Mouse (Mus musculus): ENCODE data around the gene St7l. TPM values are rescaled to one million over a fixed set of nuclear protein-coding genes. Genes with fewer than 3 reads are reported as not detected.

Gene St7l
- polyA plus RNA-seq, 1 experiment, result 5.6 TPM

DNA sequence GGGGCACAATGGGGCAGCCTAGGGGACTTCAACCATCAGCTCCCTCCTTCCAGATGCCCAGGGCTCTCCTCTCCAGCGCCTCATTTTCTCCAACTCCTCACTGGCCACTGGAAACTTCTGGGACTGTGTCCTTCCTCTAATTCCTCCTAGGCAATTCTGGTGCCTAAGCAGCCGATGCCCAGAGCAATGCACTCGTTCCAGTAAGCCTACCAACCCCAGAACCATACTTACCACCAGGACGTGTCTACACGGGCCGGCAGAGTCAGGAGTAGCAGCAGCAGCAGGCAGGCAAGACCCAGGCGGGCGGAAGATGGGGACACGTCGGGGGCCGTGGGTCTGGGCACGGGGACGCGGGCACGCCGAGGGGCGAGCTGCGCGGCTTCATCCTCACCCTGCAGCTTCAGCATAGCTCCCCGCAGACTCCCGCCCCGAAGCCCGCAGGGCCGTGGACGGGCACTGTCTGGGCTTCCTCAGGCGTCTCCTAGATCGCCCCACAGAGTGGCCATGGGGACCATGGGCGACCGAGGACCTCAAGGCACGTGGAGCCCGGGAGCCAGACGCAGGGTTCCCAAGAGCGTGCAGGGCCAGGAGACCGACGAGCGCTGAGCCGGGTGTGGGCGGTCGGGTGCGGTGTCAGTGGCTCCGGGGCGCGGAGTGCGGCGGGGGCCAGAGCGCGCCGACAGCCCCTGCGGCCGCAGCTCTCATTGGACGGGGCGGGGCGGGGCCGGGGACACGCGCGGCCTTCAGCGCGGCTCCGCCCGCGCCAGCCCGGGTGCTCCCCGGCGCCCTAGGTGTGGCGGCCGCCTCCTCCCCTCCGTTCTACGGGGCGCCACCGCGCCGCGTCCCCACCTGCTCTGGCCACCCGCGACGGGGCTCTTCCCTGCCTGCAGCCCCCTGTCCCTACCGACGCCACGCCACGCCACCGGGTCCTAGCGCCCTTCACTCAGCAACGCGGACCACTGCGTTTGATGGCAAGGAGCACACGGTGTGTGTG is 97.6 kb downstream of the St7l start, which contains the start of gene Wnt2b:
Wnt2b (minus strand) TSS at position 856 of the 994 bp plus-strand sequence.
- no peak for DNase-seq (ENCODE audit: low read depth, low spot score)
- 3% methylated on average over 67 of the region's 87 CpGs for WGBS

DNA sequence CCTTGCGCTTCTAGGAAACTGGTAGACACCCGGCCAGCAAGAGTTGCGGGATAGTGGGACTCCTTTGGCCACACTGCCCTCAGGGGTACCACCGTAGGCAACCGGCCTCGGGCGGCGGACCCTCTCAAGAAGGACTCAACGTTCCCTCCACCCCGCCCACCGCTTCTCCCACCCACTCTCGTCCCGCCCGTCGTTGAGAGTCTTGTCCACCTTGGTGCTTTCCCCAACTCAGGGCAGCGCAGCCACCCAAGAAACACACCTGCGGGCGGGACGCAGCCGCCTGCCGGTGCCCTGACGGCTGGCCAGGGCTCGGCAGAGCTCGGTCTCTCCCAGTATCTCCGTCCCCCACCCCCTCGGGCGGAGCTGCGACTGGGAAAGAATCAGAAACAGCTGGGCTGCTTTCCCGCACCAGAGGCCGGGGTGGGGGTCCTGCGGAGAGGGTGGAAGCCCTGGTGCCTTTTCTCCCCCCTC is 98.4 kb downstream of the St7l start:
- WGBS, result under 1% methylated on average over 31 of the region's 31 CpGs
- no peak for DNase-seq (ENCODE audit: low read depth, low spot score)

- DNase-seq (ENCODE audit: low read depth, low spot score), result no peak
- WGBS, result 21% methylated on average over 5 of the region's 5 CpGs
Observed at GRCm38 (mm10) chr3:104962866-104963265, 99.1 kb downstream of the St7l start.

DNA sequence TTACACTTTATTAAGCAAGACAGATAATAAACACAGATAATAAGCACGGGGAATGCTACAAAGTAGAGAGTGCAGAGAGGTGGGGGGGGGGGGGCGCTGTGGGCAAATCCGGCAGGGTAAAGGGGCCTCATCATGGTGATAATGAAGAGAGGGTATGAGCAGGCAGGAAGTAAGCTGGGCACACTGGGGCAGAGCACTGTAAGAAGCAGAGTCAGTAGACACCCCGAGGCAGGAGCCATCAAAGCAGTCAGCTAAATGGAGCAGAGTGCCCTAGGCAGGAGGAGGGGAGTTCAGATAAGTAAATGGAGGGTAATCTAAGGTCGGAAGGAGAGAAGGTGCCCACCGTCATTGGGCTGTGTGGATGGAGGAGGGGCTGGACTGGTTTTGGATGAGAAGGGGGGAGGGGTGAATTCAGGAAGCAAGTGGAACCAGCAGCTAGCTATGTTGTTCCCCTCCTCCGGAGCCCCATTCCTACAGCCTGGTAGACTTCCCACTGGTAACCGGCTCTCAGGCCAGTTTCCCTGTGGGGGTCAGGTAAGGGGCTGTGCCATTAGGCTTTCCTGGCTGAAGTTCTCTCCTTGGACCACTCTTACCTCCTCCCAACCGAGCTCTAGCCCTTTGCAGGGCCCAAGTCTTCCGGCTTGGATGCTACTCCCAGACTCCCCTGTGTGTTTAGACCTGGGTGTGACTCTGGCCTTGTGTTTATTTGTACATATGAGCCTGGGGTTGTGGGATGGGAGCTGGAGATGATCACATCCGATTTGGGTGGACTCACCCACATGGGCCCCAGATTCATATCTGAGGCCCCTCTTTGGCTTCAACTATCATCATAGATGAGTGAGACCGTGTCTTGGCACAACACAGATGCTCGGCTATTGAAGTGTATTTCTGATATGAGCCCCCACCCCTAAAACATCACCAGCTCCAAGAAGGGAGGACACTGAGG is 99.8 kb downstream of the St7l start:
- no peak for DNase-seq (ENCODE audit: low read depth, low spot score)
- 42% methylated on average over 13 of the region's 13 CpGs for WGBS

GRCm38 (mm10) chr3:104965070-104965855 is 101.5 kb downstream of the St7l start:
- no peak for DNase-seq (ENCODE audit: low read depth, low spot score)
- WGBS, result 70% methylated on average over 8 of the region's 8 CpGs

DNA sequence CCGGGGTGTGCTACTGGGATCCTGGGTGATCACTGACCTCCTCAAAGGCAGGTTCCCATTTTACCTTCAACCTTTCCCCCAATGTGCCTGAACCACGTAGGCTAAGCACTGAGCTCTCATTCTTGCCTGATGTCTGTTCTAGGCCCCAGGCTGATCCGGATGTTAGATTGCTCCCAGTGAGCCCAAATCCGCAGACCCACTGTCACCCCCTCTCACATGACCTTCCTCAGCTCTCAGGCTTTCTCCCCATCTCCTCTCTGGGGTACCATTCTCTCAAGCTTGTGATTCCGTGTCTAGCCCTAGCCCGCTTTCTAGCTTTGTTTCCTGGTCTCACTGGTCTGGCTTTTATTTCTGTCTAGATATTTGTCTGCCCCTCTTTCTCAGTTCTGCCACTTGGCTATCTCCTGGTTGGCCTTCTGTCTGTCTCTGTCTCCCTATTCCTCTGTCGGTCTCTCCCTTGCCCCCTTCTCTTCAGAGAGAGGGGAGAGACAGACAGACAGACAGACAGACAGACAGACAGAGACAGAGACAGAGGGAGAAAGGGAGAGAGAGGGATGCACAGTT is 102.3 kb downstream of the St7l start:
- DNase-seq (ENCODE audit: low read depth, low spot score), result no peak
- WGBS, result 84% methylated on average over 7 of the region's 7 CpGs

GRCm38 (mm10) chr3:104967548-104968300 is 103.9 kb downstream of the St7l start:
- peak; percentile 37 for DNase-seq (ENCODE audit: low read depth, low spot score)
- 2% methylated on average over 49 of the region's 49 CpGs for WGBS

Other genes starting within 250 kb of the St7l start
- gene Slc16a1, start 225.3 kb upstream of the St7l start, polyA plus RNA-seq (2012; rRNA removed), result 26.8 and 33.6 TPM in 2 replicates
- gene Ppm1j, start 82.9 kb upstream of the St7l start, polyA plus RNA-seq (2012; rRNA removed), result 9.0 and 9.6 TPM in 2 replicates
- 0.07 and 0.59 TPM in 2 replicates for gene Fam19a3, start 82.2 kb upstream of the St7l start, polyA plus RNA-seq (2012; rRNA removed)
- 142 and 143 TPM in 2 replicates for gene Rhoc, start 75.6 kb upstream of the St7l start, polyA plus RNA-seq (2012; rRNA removed)
- 20.0 and 44.6 TPM in 2 replicates for gene Mov10, start 45.4 kb upstream of the St7l start, polyA plus RNA-seq (2012; rRNA removed)
- gene Capza1, start 500 bp downstream of the St7l start, polyA plus RNA-seq (2012; rRNA removed), result 47.8 and 53.7 TPM in 2 replicates
- gene Wnt2b, start 97.9 kb downstream of the St7l start, polyA plus RNA-seq (2012; rRNA removed), result 4.0 and 7.4 TPM in 2 replicates
- gene Cttnbp2nl, start 189.1 kb downstream of the St7l start, polyA plus RNA-seq (2012; rRNA removed), result 4.2 and 4.7 TPM in 2 replicates
- not detected in 2 replicates for gene 4930564D02Rik, start 202.8 kb downstream of the St7l start, polyA plus RNA-seq (2012; rRNA removed)